Mouse (Mus musculus) forebrain, embryonic 15.5 days (tissue): ENCODE measurements around the gene Pklr. TPM values are rescaled to one million over a fixed set of nuclear protein-coding genes. Genes with fewer than 3 reads are reported as not detected.

Experiments
- ATAC-seq: fragments of 200-750 bp; cut with Nextera tagmentation; replicated peaks from 2 replicates; pipeline ENCODE4 v1.8.0; 2017; ENCODE audit warnings: mild to moderate bottlenecking, moderate TSS enrichment, moderate library complexity
- H3K27ac ChIP-seq: fragments of 300-500 bp; sonication (generic); replicated peaks from 2 replicates; pipeline ENCODE4 v1.5.1; 2015; ENCODE audit warnings: mild to moderate bottlenecking, inconsistent platforms
- H3K27me3 ChIP-seq: fragments of 300-500 bp; sonication (generic); 2 replicates; pipeline ENCODE4 v1.6.1; 2015; ENCODE audit warnings: inconsistent platforms
- H3K36me3 ChIP-seq: fragments of 300-500 bp; sonication (generic); 2 replicates; pipeline ENCODE4 v1.6.1; 2015; ENCODE audit warnings: mild to moderate bottlenecking, inconsistent platforms
- H3K4me1 ChIP-seq: fragments of 300-500 bp; sonication (generic); 2 replicates; pipeline ENCODE4 v1.6.1; 2015; ENCODE audit warnings: inconsistent platforms
- H3K4me2 ChIP-seq: fragments of 300-500 bp; sonication (generic); replicated peaks from 2 replicates; pipeline ENCODE4 v1.6.1; 2015; ENCODE audit warnings: mild to moderate bottlenecking, inconsistent platforms
- H3K4me3 ChIP-seq: fragments of 300-500 bp; sonication (generic); 2 replicates; pipeline ENCODE4 v1.5.1; 2015; ENCODE audit warnings: mild to moderate bottlenecking, inconsistent platforms
- H3K9ac ChIP-seq: fragments of 300-500 bp; sonication (generic); replicated peaks from 2 replicates; pipeline ENCODE4 v1.6.1; 2015; ENCODE audit warnings: mild to moderate bottlenecking, inconsistent platforms
- H3K9me3 ChIP-seq: fragments of 300-500 bp; sonication (generic); 2 replicates; pipeline ENCODE4 v1.6.1; 2016; ENCODE audit warnings: inconsistent platforms
- whole genome bisulfite sequencing: fragments of 180-500 bp; shearing (Covaris S2); methylation state at CpG from one replicate; pipeline ENCODE4 v1.1.7; 2015; ENCODE audit warnings: mixed read lengths; 5-methylcytosine and 5-hydroxymethylcytosine counted together
- polyA plus RNA-seq: library from polyadenylated mRNA; unstranded; fragments of >200 nt; fragmentation: Nextera tagmentation; extraction: Ambion mirVana; gene quantifications from 2 replicates; pipeline ENCODE4 v1.2.1, GENCODE M21; 2015

Pklr gene
- polyA plus RNA-seq, 1 experiment from 2014 or later, result 0.10 TPM

GRCm38 (mm10) chr3:89166945-89167344 lies 31.0 kb downstream of the Pklr start:
- H3K27me3 ChIP-seq, result no peaks in the 10 kb centered on the region
- WGBS, result 94% methylated on average over 19 of the region's 19 CpGs
- H3K9ac ChIP-seq, result no peak overlapping the region
- no peak for ATAC-seq
- peaks cover 28% of the 10 kb centered on the region for H3K4me1 ChIP-seq
- H3K4me2 ChIP-seq, result no peak overlapping the region
- no peak overlapping the region for H3K4me3 ChIP-seq
- no peak overlapping the region for H3K27ac ChIP-seq
- H3K9me3 ChIP-seq, result no peaks in the 10 kb centered on the region
- peaks cover 46% of the 10 kb centered on the region for H3K36me3 ChIP-seq

DNA sequence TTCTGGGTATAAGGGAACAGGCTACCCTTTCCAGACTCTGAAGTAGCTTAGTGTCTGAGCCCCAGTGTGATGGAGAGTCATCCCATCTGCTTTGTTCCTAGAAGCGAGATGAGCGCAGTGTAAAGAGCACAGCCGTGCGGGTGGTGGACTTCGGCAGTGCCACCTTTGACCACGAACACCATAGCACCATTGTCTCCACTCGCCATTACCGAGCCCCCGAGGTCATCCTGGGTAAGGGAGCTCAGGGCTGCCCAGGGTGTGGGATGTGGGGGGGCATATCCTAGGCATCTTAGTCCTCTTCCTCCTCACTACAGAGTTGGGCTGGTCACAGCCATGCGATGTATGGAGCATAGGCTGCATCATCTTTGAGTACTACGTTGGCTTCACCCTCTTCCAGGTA lies 38.9 kb downstream of the Pklr start:
- Histone ChIP-seq H3K9ac (no peak overlapping the region), H3K4me3 (no peak overlapping the region), H3K27me3 (no peaks in the 10 kb centered on the region), H3K9me3 (no peaks in the 10 kb centered on the region), H3K4me2 (no peak overlapping the region), H3K4me1 (peaks cover 22% of the 10 kb centered on the region), H3K27ac (no peak overlapping the region), H3K36me3 (peaks cover 73% of the 10 kb centered on the region)
- WGBS, result 91% methylated on average over 11 of the region's 11 CpGs
- ATAC-seq, result no peak

DNA sequence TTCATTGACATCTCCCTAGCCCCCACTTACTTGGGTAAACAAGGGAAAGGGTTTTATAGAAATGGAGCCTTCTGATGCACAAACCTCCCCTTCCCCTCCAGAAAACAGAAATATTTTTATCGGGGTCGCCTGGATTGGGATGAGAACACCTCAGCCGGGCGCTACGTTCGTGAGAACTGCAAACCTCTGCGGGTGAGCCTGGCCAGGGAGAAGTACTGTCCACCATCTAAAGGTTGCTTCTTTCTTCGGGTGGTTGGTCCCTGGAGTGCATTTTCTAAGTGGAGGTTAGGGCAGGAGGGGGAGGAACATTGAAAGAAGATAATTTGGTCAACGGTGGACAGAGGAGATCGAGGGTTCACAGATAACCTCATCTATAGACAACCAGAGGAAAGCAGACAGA lies 39.6 kb downstream of the Pklr start:
- Histone ChIP-seq H3K27ac (no peak overlapping the region), H3K36me3 (peaks cover 73% of the 10 kb centered on the region), H3K9me3 (no peaks in the 10 kb centered on the region), H3K4me1 (peaks cover 22% of the 10 kb centered on the region), H3K27me3 (no peaks in the 10 kb centered on the region), H3K9ac (no peak overlapping the region), H3K4me2 (no peak overlapping the region), H3K4me3 (no peak overlapping the region)
- 94% methylated on average over 10 of the region's 10 CpGs for WGBS
- ATAC-seq, result no peak

DNA sequence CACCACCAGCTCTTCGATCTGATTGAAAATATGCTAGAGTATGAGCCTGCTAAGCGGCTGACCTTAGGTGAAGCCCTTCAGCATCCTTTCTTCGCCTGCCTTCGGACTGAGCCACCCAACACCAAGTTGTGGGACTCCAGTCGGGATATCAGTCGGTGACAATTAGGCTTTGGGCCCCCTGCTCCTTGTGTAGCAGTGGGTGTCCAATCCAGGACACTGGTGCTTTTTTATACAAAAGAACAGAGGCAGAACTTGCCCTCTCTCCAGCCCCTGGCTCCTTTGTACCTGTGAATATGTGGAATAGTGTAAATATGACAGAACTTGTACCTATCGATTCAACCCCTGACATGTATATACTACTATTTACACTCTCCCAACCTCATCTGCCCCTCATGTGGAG lies 40.5 kb downstream of the Pklr start:
- ATAC-seq, result no peak; the same call in 1 of the 2 replicates
- Histone ChIP-seq H3K4me1 (peaks cover 22% of the 10 kb centered on the region), H3K27ac (no peak overlapping the region), H3K36me3 (peaks cover 74% of the 10 kb centered on the region), H3K9me3 (no peaks in the 10 kb centered on the region), H3K4me2 (no peak overlapping the region), H3K9ac (no peak overlapping the region), H3K4me3 (peak overlapping the region; percentile 81; the same call in 1 of the 2 replicates), H3K27me3 (no peaks in the 10 kb centered on the region)
- WGBS, result 85% methylated on average over 7 of the region's 7 CpGs

- WGBS, result under 1% methylated on average over 43 of the region's 43 CpGs
- peak within 1 kb of the TSS; percentile 96 for H3K4me2 ChIP-seq
- peaks cover 74% of the 10 kb centered on the region for H3K36me3 ChIP-seq
- H3K4me3 ChIP-seq, result peak within 1 kb of the TSS; percentile 81
- no peaks in the 10 kb centered on the region for H3K9me3 ChIP-seq
- peak; percentile 97 for ATAC-seq
- no peaks in the 10 kb centered on the region for H3K27me3 ChIP-seq
- H3K9ac ChIP-seq, result peak within 1 kb of the TSS; percentile 71
- H3K4me1 ChIP-seq, result peaks cover 22% of the 10 kb centered on the region
- H3K27ac ChIP-seq, result peak within 1 kb of the TSS; percentile 74
Measured at GRCm38 (mm10) chr3:89177242-89178106, 41.5 kb downstream of the Pklr start, which contains the start of gene Scamp3. Scamp3 (plus strand) TSS chr3:89177473.

DNA sequence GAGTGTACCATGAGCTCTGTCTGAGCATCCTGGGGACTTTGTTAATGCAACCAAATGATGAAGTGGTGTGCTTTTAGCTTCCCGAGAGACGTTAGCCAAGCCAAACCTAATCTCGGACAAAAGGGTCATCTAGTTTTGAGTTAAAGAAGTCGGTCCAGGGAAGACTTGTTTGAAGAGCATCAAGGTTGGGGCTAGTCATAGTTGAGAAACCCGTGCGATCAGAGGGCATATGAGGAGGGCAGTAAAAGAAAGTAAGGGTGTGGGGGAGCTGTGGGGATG lies 42.1 kb downstream of the Pklr start:
- ATAC-seq, result no peak
- Histone ChIP-seq H3K9me3 (no peaks in the 10 kb centered on the region), H3K27ac (peak overlapping the region; percentile 74), H3K4me1 (peaks cover 27% of the 10 kb centered on the region), H3K36me3 (peaks cover 68% of the 10 kb centered on the region), H3K27me3 (no peaks in the 10 kb centered on the region), H3K4me3 (peak overlapping the region; percentile 81), H3K4me2 (peak overlapping the region; percentile 96), H3K9ac (peak overlapping the region; percentile 71)
- WGBS, result 10% methylated on average over 6 of the region's 6 CpGs

DNA sequence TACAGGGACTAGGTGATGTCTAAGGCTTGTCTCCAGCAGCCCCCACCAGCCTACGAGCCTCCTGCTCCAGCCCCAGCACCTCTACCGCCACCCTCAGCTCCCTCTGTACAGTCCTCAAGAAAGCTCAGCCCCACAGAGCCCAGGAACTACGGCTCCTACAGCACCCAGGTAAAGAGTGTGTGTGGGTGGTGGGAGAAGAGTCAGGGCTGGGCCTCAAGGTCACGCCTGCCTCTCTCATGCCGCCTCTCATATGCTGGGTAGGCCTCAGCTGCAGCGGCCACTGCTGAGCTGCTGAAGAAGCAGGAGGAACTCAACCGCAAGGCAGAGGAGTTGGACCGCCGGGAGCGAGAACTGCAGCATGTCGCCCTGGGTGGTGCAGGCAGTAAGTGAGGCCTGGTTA lies 43.1 kb downstream of the Pklr start:
- Histone ChIP-seq H3K4me1 (peaks cover 37% of the 10 kb centered on the region), H3K27me3 (no peaks in the 10 kb centered on the region), H3K36me3 (peaks cover 58% of the 10 kb centered on the region), H3K4me2 (peak overlapping the region; percentile 96; the same call in 1 of the 2 replicates), H3K4me3 (peak overlapping the region; percentile 81; the same call in 1 of the 2 replicates), H3K9me3 (no peaks in the 10 kb centered on the region), H3K27ac (no peak overlapping the region), H3K9ac (no peak overlapping the region)
- no peak for ATAC-seq
- 90% methylated on average over 11 of the region's 11 CpGs for WGBS

GRCm38 (mm10) chr3:89181749-89182500 lies 46.0 kb downstream of the Pklr start:
- no peak overlapping the region for H3K4me2 ChIP-seq
- no peak overlapping the region for H3K4me3 ChIP-seq
- no peak overlapping the region for H3K9ac ChIP-seq
- H3K27me3 ChIP-seq, result no peaks in the 10 kb centered on the region; the same call in 1 of the 2 replicates
- WGBS, result 93% methylated on average over 27 of the region's 27 CpGs
- no peaks in the 10 kb centered on the region for H3K9me3 ChIP-seq
- 0 out of 2 replicates have a peak overlapping the region, but pooled peaks have one; percentile 93 for H3K27ac ChIP-seq
- no peak for ATAC-seq
- peaks cover 39% of the 10 kb centered on the region for H3K4me1 ChIP-seq
- peaks cover 34% of the 10 kb centered on the region for H3K36me3 ChIP-seq

GRCm38 (mm10) chr3:89182531-89183057 lies 46.7 kb downstream of the Pklr start:
- Histone ChIP-seq H3K9me3 (no peaks in the 10 kb centered on the region), H3K4me2 (peak overlapping the region; percentile 98), H3K4me1 (peaks cover 38% of the 10 kb centered on the region), H3K27ac (peak overlapping the region; percentile 93), H3K4me3 (peak overlapping the region; percentile 85), H3K36me3 (peaks cover 36% of the 10 kb centered on the region), H3K9ac (peak overlapping the region; percentile 87; the same call in 1 of the 2 replicates), H3K27me3 (no peaks in the 10 kb centered on the region; the same call in 1 of the 2 replicates)
- 50% methylated on average over 7 of the region's 7 CpGs for WGBS
- peak; percentile 36 for ATAC-seq

GRCm38 (mm10) chr3:89183058-89183958 lies 47.4 kb downstream of the Pklr start, which contains the start of gene Fam189b:
Fam189b (plus strand) TSS chr3:89183143.
- H3K9ac ChIP-seq, result peak within 1 kb of the TSS; percentile 87
- H3K4me2 ChIP-seq, result peak within 1 kb of the TSS; percentile 98
- H3K4me1 ChIP-seq, result peaks cover 31% of the 10 kb centered on the region
- no peaks in the 10 kb centered on the region for H3K9me3 ChIP-seq
- WGBS, result 5% methylated on average over 39 of the region's 39 CpGs
- H3K4me3 ChIP-seq, result peak within 1 kb of the TSS; percentile 85
- H3K27me3 ChIP-seq, result no peaks in the 10 kb centered on the region; the same call in 1 of the 2 replicates
- ATAC-seq, result peak; percentile 95
- H3K36me3 ChIP-seq, result peaks cover 36% of the 10 kb centered on the region
- peak within 1 kb of the TSS; percentile 93 for H3K27ac ChIP-seq

DNA sequence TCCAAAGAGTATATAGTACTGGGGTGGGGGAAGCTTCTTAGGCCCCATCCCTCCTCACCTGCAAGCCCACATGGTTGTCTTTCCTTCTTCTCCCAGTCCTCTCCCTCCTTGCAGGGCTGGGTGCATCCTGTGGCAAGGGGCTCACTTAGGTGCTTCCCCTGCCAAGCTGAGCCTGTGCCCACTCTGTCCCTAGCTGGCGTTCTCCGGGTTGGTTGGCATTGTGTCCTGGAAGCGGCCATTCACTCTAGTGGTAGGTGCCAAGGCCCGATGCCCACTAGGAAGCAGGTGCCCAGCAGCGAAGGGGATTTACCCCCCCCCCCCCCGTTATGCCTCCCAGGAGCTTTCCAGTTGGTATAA lies 48.0 kb downstream of the Pklr start:
- no peaks in the 10 kb centered on the region for H3K9me3 ChIP-seq
- H3K9ac ChIP-seq, result peak overlapping the region; percentile 87
- H3K36me3 ChIP-seq, result peaks cover 36% of the 10 kb centered on the region
- H3K4me2 ChIP-seq, result peak overlapping the region; percentile 98
- no peaks in the 10 kb centered on the region; the same call in 1 of the 2 replicates for H3K27me3 ChIP-seq
- 74% methylated on average over 5 of the region's 6 CpGs for WGBS
- peak overlapping the region; percentile 85 for H3K4me3 ChIP-seq
- ATAC-seq, result no peak
- H3K4me1 ChIP-seq, result peaks cover 25% of the 10 kb centered on the region
- H3K27ac ChIP-seq, result peak overlapping the region; percentile 93; the same call in 1 of the 2 replicates
